Mouse (Mus musculus) embryonic facial prominence, embryonic 14.5 days (tissue): ENCODE data around the gene Cntnap2. TPM values are rescaled to one million over a fixed set of nuclear protein-coding genes. Genes with fewer than 3 reads are reported as not detected.

Experiments used
- ATAC-seq: fragments of 200-750 bp; cut with Nextera tagmentation; 2 replicates; pipeline ENCODE4 v1.8.0; 2017; ENCODE audit warnings: low read depth, moderate number of reproducible peaks, moderate TSS enrichment
- DNase-seq: peaks from one replicate; pipeline ENCODE4 v3.0.0-alpha.2; 2015; ENCODE audit warnings: low spot score
- H3K27ac ChIP-seq: fragments of 300-500 bp; sonication (generic); replicated peaks from 2 replicates; pipeline ENCODE4 v1.5.1; 2014; ENCODE audit warnings: low read depth, mild to moderate bottlenecking, low read length, moderate library complexity
- H3K27me3 ChIP-seq: fragments of 300-500 bp; sonication (generic); replicated peaks from 2 replicates; pipeline ENCODE4 v1.6.1; 2014; ENCODE audit warnings: low read length; ENCODE audit not compliant: control insufficient read depth, insufficient read depth
- H3K36me3 ChIP-seq: fragments of 300-500 bp; sonication (generic); 2 replicates; pipeline ENCODE4 v1.6.1; 2014; ENCODE audit warnings: low read length, mixed read lengths; ENCODE audit not compliant: control insufficient read depth, insufficient read depth
- H3K4me1 ChIP-seq: fragments of 300-500 bp; sonication (generic); 2 replicates; pipeline ENCODE4 v1.6.1; 2014; ENCODE audit warnings: antibody characterized with exemption, low read length; ENCODE audit not compliant: control insufficient read depth, insufficient read depth
- H3K4me2 ChIP-seq: fragments of 300-500 bp; sonication (generic); 2 replicates; pipeline ENCODE4 v1.6.1; 2014; ENCODE audit warnings: low read depth, mild to moderate bottlenecking, low read length, moderate library complexity, mixed read lengths
- H3K4me3 ChIP-seq: fragments of 300-500 bp; sonication (generic); 2 replicates; pipeline ENCODE4 v1.5.1; 2014; ENCODE audit warnings: low read depth, mild to moderate bottlenecking, low read length
- H3K9ac ChIP-seq: fragments of 300-500 bp; sonication (generic); 2 replicates; pipeline ENCODE4 v1.6.1; 2014; ENCODE audit warnings: low read depth, mild to moderate bottlenecking, low read length, moderate library complexity, mixed read lengths
- H3K9me3 ChIP-seq: fragments of 300-500 bp; sonication (generic); 2 replicates; pipeline ENCODE4 v1.6.1; 2016; ENCODE audit warnings: low read length; ENCODE audit not compliant: control insufficient read depth
- WGBS: fragments of 180-500 bp; shearing (Covaris S2); extraction: QIAGEN DNeasy Blood & Tissue Kit; methylation state at CpG from one replicate; pipeline ENCODE4 v1.1.7; 2014; 5-methylcytosine and 5-hydroxymethylcytosine counted together
- polyA plus RNA-seq: library from polyadenylated mRNA; unstranded; fragments of >200 nt; fragmentation: Nextera tagmentation; extraction: Ambion mirVana; gene quantifications from 2 replicates; pipeline ENCODE4 v1.2.1, GENCODE M21; 2014

Cntnap2 gene
- polyA plus RNA-seq, 1 experiment from 2014 or later, result 2.3 TPM

DNA sequence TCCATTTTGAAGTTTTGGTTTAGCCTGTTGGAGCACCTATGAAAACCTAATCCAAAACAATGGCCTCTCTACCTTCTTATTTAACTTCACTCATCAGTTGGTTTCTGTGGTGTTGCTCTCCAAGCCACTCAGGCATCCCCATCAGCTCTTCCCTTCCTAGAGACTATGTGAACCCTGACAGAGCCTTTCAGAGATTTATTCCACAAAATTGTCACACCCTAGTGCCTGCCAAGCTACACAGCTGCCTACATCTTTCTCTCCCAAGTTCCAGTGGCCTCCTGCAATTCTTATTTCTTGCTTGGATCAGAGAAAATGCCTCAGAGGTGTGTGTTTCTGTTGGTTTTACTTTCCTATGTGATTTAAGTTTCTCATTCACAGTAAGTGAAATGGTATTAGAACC is 1674.6 kb downstream of the Cntnap2 start:
- no peak for ATAC-seq

DNA sequence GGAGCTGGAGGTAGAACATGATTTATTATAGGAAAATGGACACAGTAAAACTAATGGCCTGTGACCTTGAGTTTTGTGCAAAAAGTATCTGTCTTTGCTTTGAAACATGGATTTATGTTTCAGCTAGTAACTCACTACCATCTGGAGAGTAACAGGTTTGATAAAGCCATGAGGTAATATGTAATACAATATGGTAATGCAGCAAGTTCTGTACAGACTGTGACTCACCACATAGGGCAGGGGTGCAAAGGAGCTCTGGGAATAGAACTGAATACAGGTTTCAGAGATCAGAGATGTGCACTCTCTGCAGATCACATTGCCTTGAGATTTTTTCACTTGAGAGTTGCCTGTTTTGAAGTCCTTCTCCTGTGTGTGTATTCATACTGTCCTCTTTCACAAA is 1689.3 kb downstream of the Cntnap2 start:
- Histone ChIP-seq H3K27ac (no peak overlapping the region), H3K4me2 (no peak overlapping the region), H3K4me3 (no peak overlapping the region), H3K9ac (no peak overlapping the region), H3K9me3 (no peaks in the 10 kb centered on the region), H3K36me3 (no peaks in the 10 kb centered on the region), H3K4me1 (no peaks in the 10 kb centered on the region), H3K27me3 (no peaks in the 10 kb centered on the region)
- no peak for ATAC-seq
- DNase-seq, result no peak

More for the DNA sequence above, 1674.6 kb downstream of the Cntnap2 start:
- Histone ChIP-seq H3K4me3 (no peak overlapping the region), H3K36me3 (no peaks in the 10 kb centered on the region), H3K4me2 (no peak overlapping the region), H3K27me3 (no peaks in the 10 kb centered on the region), H3K27ac (no peak overlapping the region), H3K4me1 (no peaks in the 10 kb centered on the region), H3K9me3 (no peaks in the 10 kb centered on the region), H3K9ac (no peak overlapping the region)
- DNase-seq, result no peak

DNA sequence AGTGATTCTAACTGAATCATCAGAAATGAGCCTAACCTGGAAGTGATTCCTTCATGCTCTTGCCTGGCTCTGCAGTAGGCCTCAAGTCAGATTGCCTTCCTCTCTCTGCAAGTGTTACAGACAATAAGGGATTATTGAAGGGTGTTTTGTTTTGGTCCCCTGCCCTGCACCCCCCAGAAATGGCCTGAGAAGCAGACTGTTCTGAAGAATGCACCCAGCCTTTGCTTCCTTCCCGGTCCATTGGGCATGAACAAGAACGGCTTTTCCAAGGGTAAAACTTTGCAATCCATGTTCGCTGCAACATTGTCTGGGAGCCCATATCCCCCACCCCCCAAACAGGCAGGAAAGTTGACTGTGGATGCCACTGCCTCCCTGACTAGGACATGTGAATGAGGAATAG is 1704.3 kb downstream of the Cntnap2 start:
- WGBS, result 45% methylated on average over 3 of the region's 3 CpGs
- peak; percentile 1 for DNase-seq
- H3K27ac ChIP-seq, result no peak overlapping the region

DNA sequence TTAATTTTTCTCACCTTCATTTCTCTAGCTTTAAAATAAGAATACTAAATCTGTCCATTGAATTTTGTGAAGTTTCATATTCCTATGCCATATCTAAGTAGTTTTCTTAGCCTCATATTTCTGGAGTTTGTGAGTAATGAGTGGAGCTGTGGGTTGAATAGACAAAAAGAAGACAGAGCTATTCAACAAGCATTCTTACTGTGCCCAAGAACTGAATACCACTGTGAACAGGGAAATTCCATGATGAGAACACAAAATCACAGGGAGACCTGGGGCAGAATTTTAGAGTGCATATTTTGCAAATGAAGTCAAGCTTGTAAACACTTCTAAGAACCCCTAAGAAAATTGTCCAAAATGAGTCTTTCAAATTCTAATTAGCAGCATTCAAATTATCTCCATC is 1715.4 kb downstream of the Cntnap2 start:
- Histone ChIP-seq H3K27ac (no peak overlapping the region), H3K27me3 (no peaks in the 10 kb centered on the region), H3K4me1 (no peaks in the 10 kb centered on the region), H3K4me3 (no peak overlapping the region), H3K36me3 (no peaks in the 10 kb centered on the region), H3K9ac (no peak overlapping the region), H3K9me3 (no peaks in the 10 kb centered on the region), H3K4me2 (no peak overlapping the region)
- ATAC-seq (no peak), DNase-seq (no peak)

More for the DNA sequence above, 1704.3 kb downstream of the Cntnap2 start:
- ATAC-seq, result no peak
- Histone ChIP-seq H3K9me3 (no peaks in the 10 kb centered on the region), H3K4me3 (no peak overlapping the region), H3K9ac (no peak overlapping the region), H3K27me3 (no peaks in the 10 kb centered on the region), H3K4me1 (no peaks in the 10 kb centered on the region), H3K4me2 (no peak overlapping the region), H3K36me3 (no peaks in the 10 kb centered on the region)

DNA sequence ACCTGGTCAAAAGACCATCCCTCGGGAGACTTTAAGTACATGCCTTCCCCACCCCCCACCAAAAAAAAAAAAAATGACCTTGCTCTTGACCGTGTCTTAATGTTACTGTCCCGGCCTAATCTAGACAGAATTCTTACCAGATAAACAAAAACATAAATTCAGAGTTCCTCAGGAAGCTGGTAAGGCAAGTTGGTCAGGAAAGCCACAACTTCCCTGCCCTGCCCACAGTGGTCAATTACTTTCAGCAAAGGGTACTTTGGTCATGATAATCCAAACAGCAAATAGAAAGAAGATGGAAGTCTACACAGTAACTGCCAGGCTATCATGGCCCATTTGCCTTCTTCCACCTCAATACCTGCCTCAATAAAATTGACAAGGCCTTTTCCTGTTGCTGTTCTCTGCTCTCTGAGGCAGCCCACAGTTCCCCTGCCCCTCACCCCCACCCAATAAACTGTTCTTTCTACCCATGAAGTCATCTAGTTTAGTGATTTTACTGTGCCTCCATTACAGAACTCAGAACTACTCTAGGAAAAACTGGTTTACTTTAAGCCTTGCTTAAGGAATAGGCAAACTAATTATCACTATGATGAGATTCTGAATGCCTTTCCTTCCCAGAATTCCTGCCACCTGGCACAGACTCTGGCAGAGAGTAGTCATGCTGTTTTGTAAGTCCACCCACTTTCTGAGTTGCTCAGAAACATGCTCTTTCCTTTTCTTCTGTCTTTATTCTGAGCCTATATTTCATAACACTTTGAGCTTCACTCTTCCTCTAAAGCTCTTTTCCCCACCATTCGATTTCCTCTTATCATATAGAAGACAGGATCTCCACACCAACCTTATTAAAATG is 1743.3 kb downstream of the Cntnap2 start:
- WGBS, result 74% methylated on average over 4 of the region's 4 CpGs
- Histone ChIP-seq H3K27ac (no peak overlapping the region), H3K9me3 (peaks cover 3% of the 10 kb centered on the region; the same call in 1 of the 2 replicates), H3K36me3 (no peaks in the 10 kb centered on the region), H3K4me1 (no peaks in the 10 kb centered on the region), H3K27me3 (no peaks in the 10 kb centered on the region), H3K9ac (no peak overlapping the region), H3K4me3 (no peak overlapping the region), H3K4me2 (no peak overlapping the region)
- DNase-seq, result no peak
- ATAC-seq, result no peak

DNA sequence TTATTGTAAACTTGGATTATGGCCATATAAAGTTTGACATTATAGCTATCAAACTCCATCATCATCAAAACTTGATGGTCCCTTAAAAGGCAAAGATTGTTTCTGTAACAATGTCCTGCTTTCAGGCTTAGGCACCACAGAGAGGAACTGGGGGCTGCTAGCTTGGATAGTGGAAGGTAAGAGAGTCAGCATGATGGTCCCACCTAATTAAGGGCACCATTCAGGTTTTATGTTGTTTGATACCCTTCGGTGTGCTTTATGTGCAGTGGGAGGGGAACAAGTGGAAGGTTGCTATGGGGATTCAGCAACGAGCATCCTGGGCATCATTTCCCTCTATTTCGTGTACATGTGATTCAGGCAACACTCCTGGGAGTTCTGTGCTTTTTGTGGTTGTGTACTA is 1797.5 kb downstream of the Cntnap2 start:
- no peaks in the 10 kb centered on the region for H3K9me3 ChIP-seq
- DNase-seq, result no peak
- WGBS, result 74% methylated on average over 3 of the region's 3 CpGs
- H3K27ac ChIP-seq, result no peak overlapping the region
- no peak overlapping the region for H3K4me3 ChIP-seq
- no peak overlapping the region for H3K4me2 ChIP-seq
- ATAC-seq, result no peak
- no peaks in the 10 kb centered on the region for H3K27me3 ChIP-seq
- H3K9ac ChIP-seq, result no peak overlapping the region
- no peaks in the 10 kb centered on the region for H3K4me1 ChIP-seq
- H3K36me3 ChIP-seq, result no peaks in the 10 kb centered on the region

DNA sequence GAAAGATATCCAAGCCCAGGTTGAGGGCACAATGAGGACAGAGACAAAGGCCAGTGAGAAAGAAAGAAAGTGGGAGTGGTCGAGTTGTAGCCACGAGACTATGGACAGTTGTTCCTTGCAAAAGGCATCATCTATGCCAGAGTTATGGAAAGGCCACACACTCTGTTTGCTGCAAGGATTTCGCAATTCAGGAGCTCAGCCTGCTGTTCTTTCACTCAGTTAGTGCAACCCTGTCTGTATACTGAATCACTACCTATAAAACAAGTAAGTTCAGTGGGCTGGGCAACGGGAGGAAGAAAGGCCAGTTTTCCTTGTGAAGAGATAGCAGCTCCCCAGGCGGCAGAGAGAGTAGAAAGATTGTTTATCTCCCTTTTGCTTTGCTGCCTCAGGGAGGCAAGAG is 1801.9 kb downstream of the Cntnap2 start:
- Histone ChIP-seq H3K4me1 (no peaks in the 10 kb centered on the region), H3K27ac (no peak overlapping the region), H3K4me3 (no peak overlapping the region), H3K9ac (no peak overlapping the region), H3K27me3 (no peaks in the 10 kb centered on the region), H3K9me3 (no peaks in the 10 kb centered on the region), H3K4me2 (no peak overlapping the region), H3K36me3 (no peaks in the 10 kb centered on the region)
- 22% methylated on average over 5 of the region's 5 CpGs for WGBS
- ATAC-seq (no peak), DNase-seq (no peak)

DNA sequence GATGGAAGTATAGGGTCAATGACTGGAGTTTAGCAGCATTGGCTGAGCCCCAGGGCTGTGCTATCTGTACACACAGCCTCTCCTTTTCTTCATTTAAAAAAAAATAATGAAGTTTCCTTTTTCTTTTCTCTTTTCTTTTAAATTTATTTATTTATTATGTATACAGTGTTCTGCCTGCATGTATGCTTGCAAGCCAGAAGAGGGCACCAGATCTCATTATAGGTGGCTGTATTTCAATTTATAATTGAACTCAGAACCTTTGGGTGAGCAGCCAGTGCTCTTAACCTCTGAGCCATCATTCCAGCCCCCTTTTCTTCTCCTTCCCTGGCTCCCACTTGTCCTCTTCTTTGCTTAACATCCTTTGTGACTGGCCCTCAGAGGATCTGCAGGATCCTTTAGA is 1807.2 kb downstream of the Cntnap2 start:
- H3K9ac ChIP-seq, result no peak overlapping the region
- ATAC-seq (no peak), DNase-seq (no peak)
- H3K36me3 ChIP-seq, result no peaks in the 10 kb centered on the region
- no peak overlapping the region for H3K4me2 ChIP-seq
- no peaks in the 10 kb centered on the region for H3K27me3 ChIP-seq
- no peak overlapping the region for H3K27ac ChIP-seq
- H3K4me3 ChIP-seq, result no peak overlapping the region
- H3K4me1 ChIP-seq, result no peaks in the 10 kb centered on the region
- no peaks in the 10 kb centered on the region for H3K9me3 ChIP-seq

DNA sequence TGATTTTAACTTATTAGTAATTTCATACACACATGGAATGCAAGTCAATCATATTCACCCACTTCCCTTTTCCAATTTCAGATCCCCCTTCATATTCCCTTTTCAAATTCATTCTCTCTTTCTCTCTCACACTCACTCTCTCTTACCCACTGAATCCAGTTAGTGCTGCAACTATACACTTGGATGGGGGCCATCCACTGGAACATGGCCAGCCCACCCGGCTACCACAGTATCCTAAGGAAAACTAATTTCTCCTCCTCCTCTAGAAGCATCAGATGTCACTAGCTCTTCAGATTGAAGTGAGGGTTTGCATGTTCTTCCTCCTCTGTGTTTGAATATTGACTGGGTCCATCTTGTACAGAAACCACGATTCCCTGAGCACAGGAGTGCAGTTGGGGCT is 1827.1 kb downstream of the Cntnap2 start:
- Histone ChIP-seq H3K9me3 (no peaks in the 10 kb centered on the region), H3K9ac (no peak overlapping the region), H3K27ac (no peak overlapping the region), H3K27me3 (no peaks in the 10 kb centered on the region), H3K36me3 (no peaks in the 10 kb centered on the region), H3K4me2 (no peak overlapping the region), H3K4me1 (no peaks in the 10 kb centered on the region), H3K4me3 (no peak overlapping the region)
- peak; percentile 4 for DNase-seq
- 44% methylated on average over 2 of the region's 2 CpGs for WGBS
- ATAC-seq, result no peak
